Mouse (Mus musculus) liver, embryonic 15.5 days (tissue): ENCODE measurements around the gene Map3k6. TPM values are rescaled to one million over a fixed set of nuclear protein-coding genes. Genes with fewer than 3 reads are reported as not detected.

ENCODE experiments used
- ATAC-seq: fragments of 200-750 bp; cut with Nextera tagmentation; 2 replicates; pipeline ENCODE4 v1.8.0; 2017; ENCODE audit warnings: moderate number of reproducible peaks, mild to moderate bottlenecking, moderate library complexity; ENCODE audit not compliant: insufficient read depth
- H3K27ac ChIP-seq: fragments of 300-500 bp; sonication (generic); replicated peaks from 2 replicates; pipeline ENCODE4 v1.5.1; 2015; ENCODE audit warnings: mild to moderate bottlenecking, inconsistent platforms
- H3K27me3 ChIP-seq: fragments of 300-500 bp; sonication (generic); 2 replicates; pipeline ENCODE4 v1.6.1; 2015; ENCODE audit warnings: mild to moderate bottlenecking, inconsistent platforms
- H3K36me3 ChIP-seq: fragments of 300-500 bp; sonication (generic); replicated peaks from 2 replicates; pipeline ENCODE4 v1.6.1; 2015; ENCODE audit warnings: moderate library complexity, mild to moderate bottlenecking, inconsistent platforms
- H3K4me1 ChIP-seq: fragments of 300-500 bp; sonication (generic); replicated peaks from 2 replicates; pipeline ENCODE4 v1.6.1; 2015; ENCODE audit warnings: inconsistent platforms
- H3K4me2 ChIP-seq: fragments of 300-500 bp; sonication (generic); 2 replicates; pipeline ENCODE4 v1.6.1; 2015; ENCODE audit warnings: moderate library complexity, mild to moderate bottlenecking, inconsistent platforms
- H3K4me3 ChIP-seq: fragments of 300-500 bp; sonication (generic); replicated peaks from 2 replicates; pipeline ENCODE4 v1.5.1; 2015; ENCODE audit warnings: mild to moderate bottlenecking, inconsistent platforms
- H3K9ac ChIP-seq: fragments of 300-500 bp; sonication (generic); 2 replicates; pipeline ENCODE4 v1.6.1; 2015; ENCODE audit warnings: moderate library complexity, mild to moderate bottlenecking, inconsistent platforms
- H3K9me3 ChIP-seq: fragments of 300-500 bp; sonication (generic); replicated peaks from 2 replicates; pipeline ENCODE4 v1.6.1; 2016; ENCODE audit warnings: inconsistent platforms
- WGBS: fragments of 180-500 bp; shearing (Covaris S2); methylation state at CpG from one replicate; pipeline ENCODE4 v1.1.7; 2015; ENCODE audit warnings: mixed read lengths; ENCODE audit not compliant: insufficient replicate concordance; 5-methylcytosine and 5-hydroxymethylcytosine counted together
- polyA plus RNA-seq: library from polyadenylated mRNA; unstranded; fragments of >200 nt; fragmentation: Nextera tagmentation; extraction: Ambion mirVana; gene quantifications from 2 replicates; pipeline ENCODE4 v1.2.1, GENCODE M21; 2015

Map3k6 gene
- polyA plus RNA-seq, 1 experiment from 2014 or later = 2.0 TPM

DNA sequence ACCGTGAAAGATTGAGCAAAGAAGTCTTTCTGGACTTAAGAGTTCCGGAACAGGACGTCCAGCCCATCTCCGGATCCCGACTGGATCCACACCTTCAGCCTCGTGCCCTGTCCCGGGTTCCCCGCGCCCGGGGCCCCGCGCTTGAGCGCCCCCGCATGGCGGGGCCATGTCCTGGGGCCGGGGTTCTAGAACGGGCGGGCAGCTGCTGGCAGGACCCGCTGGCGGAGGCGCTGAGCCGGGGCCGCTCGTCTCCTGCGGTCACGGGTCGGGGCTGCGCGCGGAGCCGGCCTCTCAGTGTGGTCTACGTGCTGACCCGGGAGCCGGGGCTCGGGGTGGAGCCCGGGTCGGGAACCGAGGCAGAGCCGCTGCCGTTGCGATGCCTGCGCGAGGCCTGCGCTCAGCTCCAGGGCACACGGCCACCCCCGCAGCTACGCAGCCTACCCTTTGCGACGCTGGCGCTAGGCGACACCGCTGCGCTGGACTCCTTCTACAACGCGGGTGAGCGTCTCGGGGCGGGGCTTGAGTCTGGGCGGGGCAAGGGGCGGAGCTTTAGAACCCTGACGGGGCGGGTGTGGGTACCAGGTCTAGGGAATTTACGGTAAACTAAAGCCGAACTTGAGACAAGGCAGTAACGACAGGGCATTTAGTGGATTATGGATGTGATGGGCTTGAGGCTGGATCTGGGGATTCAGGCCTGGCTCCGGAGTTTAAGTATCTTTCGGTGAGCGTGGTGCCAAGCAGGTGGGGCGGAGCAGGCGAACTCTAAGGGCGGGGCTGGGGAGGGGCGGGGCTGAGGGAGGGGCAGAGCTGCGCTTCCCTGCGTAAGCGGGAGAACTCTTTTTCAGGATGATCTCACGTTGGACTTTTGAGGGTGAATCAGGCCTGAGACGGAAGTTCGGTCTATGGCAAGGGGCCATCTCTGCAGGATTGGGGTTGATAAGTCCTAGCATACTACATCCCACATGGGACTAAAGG, 603 bp downstream of the Map3k6 start:
- Histone ChIP-seq H3K4me2 (peak overlapping the region; percentile 100), H3K9ac (peak overlapping the region; percentile 77), H3K36me3 (no peaks in the 10 kb centered on the region), H3K27ac (peak overlapping the region; percentile 85), H3K27me3 (peaks cover 25% of the 10 kb centered on the region), H3K4me1 (peaks cover 66% of the 10 kb centered on the region), H3K4me3 (peak overlapping the region; percentile 73), H3K9me3 (no peaks in the 10 kb centered on the region)
- WGBS = under 1% methylated on average over 78 of the region's 78 CpGs
- peak; percentile 85 for ATAC-seq

DNA sequence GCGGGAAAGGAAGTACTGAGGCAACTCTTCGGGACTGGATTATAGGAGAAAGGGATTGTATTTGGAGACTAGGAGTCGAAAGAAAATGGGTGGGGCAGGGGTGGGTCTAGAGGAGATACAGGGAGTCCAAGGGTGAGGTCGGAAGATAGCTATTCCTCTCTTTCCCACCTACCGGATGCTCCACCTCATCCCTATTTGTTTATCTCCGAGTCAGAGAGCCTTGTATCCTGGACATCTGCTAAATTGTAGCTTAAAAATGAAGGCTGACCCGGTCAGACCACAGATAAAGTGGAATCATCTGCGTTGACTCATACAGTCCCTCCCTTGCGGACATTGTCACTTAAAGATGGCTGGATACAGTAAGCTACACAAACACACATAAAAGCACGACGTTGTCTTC, 1.3 kb downstream of the Map3k6 start:
- Histone ChIP-seq H3K27me3 (peaks cover 32% of the 10 kb centered on the region), H3K4me1 (peaks cover 71% of the 10 kb centered on the region), H3K36me3 (no peaks in the 10 kb centered on the region), H3K27ac (peak overlapping the region; percentile 85), H3K4me2 (peak overlapping the region; percentile 100), H3K9ac (peak overlapping the region; percentile 29; the same call in 1 of the 2 replicates), H3K9me3 (no peaks in the 10 kb centered on the region), H3K4me3 (peak overlapping the region; percentile 73)
- peak; percentile 17 for ATAC-seq
- WGBS = 18% methylated on average over 11 of the region's 11 CpGs

DNA sequence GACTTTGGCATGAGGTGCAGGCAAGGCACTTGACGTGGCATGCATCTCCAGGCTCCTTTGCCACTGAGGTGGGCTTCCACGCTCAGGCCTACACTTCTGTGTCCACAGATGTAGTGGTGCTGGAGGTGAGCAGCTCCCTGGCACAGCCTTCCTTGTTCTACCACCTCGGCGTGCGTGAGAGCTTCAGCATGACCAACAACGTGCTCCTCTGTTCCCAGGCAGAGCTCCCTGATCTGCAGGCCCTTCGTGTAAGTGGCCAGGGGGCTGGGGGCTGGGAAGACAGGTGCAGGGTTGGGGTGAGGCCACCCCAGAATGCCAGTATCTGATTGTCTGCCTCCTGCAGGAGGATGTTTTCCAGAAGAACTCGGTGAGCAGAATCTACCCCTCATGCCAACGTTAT, 2.1 kb downstream of the Map3k6 start:
- no peak for ATAC-seq
- no peak overlapping the region for H3K9ac ChIP-seq
- WGBS = 70% methylated on average over 9 of the region's 9 CpGs
- peaks cover 78% of the 10 kb centered on the region for H3K4me1 ChIP-seq
- H3K27me3 ChIP-seq = peaks cover 39% of the 10 kb centered on the region
- H3K9me3 ChIP-seq = no peaks in the 10 kb centered on the region
- H3K4me2 ChIP-seq = no peak overlapping the region
- H3K36me3 ChIP-seq = no peaks in the 10 kb centered on the region
- H3K27ac ChIP-seq = no peak overlapping the region
- H3K4me3 ChIP-seq = no peak overlapping the region

GRCm38 (mm10) chr4:133243538-133243937, 2.9 kb downstream of the Map3k6 start:
- Histone ChIP-seq H3K9ac (no peak overlapping the region), H3K36me3 (no peaks in the 10 kb centered on the region), H3K4me1 (peaks cover 78% of the 10 kb centered on the region), H3K27me3 (peaks cover 47% of the 10 kb centered on the region), H3K4me2 (no peak overlapping the region), H3K9me3 (no peaks in the 10 kb centered on the region), H3K27ac (no peak overlapping the region), H3K4me3 (no peak overlapping the region)
- no peak for ATAC-seq
- WGBS = 51% methylated on average over 13 of the region's 13 CpGs

- no peak overlapping the region for H3K27ac ChIP-seq
- no peak overlapping the region for H3K4me2 ChIP-seq
- whole genome bisulfite sequencing = 17% methylated on average over 1 of the region's 1 CpGs
- no peaks in the 10 kb centered on the region for H3K36me3 ChIP-seq
- H3K9ac ChIP-seq = no peak overlapping the region
- H3K27me3 ChIP-seq = peaks cover 52% of the 10 kb centered on the region
- no peak overlapping the region for H3K4me3 ChIP-seq
- peaks cover 84% of the 10 kb centered on the region for H3K4me1 ChIP-seq
- ATAC-seq = no peak
- H3K9me3 ChIP-seq = no peaks in the 10 kb centered on the region
Measured at GRCm38 (mm10) chr4:133244289-133244688, 3.7 kb downstream of the Map3k6 start.

GRCm38 (mm10) chr4:133247072-133247471, 6.5 kb downstream of the Map3k6 start:
- H3K27ac ChIP-seq = peak overlapping the region; percentile 82
- H3K9ac ChIP-seq = 0 out of 2 replicates have a peak overlapping the region, but pooled peaks have one; percentile 2

DNA sequence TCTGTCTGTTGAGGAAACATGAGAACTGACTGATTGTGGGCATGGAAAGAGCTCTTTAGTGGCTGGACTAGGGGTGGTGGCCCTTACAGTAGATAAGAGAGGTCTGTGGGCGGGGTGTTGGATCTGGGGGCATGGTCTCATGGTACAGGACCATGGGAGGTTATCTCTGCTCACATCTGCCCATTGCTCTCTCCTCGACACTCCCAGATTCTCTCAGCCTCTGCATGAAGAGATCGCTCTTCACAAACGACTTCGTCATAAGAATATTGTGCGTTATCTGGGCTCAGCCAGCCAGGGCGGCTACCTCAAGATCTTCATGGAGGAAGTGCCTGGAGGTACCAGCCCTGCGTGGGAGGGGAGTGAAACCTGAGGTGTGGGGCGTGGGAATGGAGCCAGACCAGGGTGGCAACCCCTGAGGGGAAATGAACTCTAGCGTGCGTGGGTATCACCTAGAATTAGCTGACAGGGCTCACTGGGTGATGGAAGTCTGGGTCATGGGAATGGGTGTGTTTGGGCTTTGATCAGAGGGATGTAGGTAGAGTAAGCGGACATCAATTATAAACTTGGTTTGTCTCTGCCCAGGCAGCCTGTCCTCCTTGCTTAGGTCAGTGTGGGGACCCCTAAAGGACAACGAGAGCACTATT, 7.3 kb downstream of the Map3k6 start:
- 23% methylated on average over 13 of the region's 13 CpGs for WGBS
- peak; percentile 95 for ATAC-seq
- H3K27me3 ChIP-seq = peaks cover 78% of the 10 kb centered on the region
- H3K4me1 ChIP-seq = peaks cover 76% of the 10 kb centered on the region
- H3K4me3 ChIP-seq = peak overlapping the region; percentile 17
- H3K9ac ChIP-seq = peak overlapping the region; percentile 19; the same call in 1 of the 2 replicates
- H3K36me3 ChIP-seq = no peaks in the 10 kb centered on the region
- H3K4me2 ChIP-seq = peak overlapping the region; percentile 59
- peak overlapping the region; percentile 82 for H3K27ac ChIP-seq
- no peaks in the 10 kb centered on the region for H3K9me3 ChIP-seq

More at GRCm38 (mm10) chr4:133247072-133247471, 6.5 kb downstream of the Map3k6 start:
- no peaks in the 10 kb centered on the region for H3K9me3 ChIP-seq
- no peaks in the 10 kb centered on the region for H3K36me3 ChIP-seq
- peaks cover 78% of the 10 kb centered on the region for H3K27me3 ChIP-seq
- WGBS = 65% methylated on average over 15 of the region's 15 CpGs
- H3K4me2 ChIP-seq = peak overlapping the region; percentile 59
- H3K4me1 ChIP-seq = peaks cover 84% of the 10 kb centered on the region
- ATAC-seq = no peak
- H3K4me3 ChIP-seq = no peak overlapping the region; the same call in 1 of the 2 replicates

DNA sequence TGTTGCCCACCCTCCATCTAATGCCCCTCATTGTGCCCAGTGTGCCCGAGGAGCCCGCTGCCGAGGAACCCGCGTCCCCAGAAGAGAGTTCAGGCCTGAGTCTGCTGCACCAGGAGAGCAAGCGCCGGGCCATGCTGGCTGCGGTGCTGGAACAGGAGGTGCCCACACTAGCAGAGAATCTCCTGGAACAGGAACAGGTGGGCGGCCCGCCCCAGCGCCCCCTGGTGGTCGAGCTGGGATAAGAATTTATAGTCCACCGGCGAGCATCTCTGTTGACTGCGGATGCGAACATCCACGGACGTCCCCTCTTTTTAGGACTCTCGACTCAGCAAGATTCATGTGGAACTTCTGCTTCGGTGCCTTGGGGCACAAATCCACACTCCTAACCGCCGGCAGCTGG, 10.0 kb downstream of the Map3k6 start:
- peak overlapping the region; percentile 41 for H3K4me2 ChIP-seq
- 11% methylated on average over 22 of the region's 22 CpGs for WGBS
- peaks cover 82% of the 10 kb centered on the region for H3K27me3 ChIP-seq
- H3K4me1 ChIP-seq = peaks cover 52% of the 10 kb centered on the region
- no peaks in the 10 kb centered on the region for H3K9me3 ChIP-seq
- H3K36me3 ChIP-seq = no peaks in the 10 kb centered on the region
- ATAC-seq = no peak
- H3K9ac ChIP-seq = no peak overlapping the region
- H3K27ac ChIP-seq = no peak overlapping the region
- H3K4me3 ChIP-seq = no peak overlapping the region

DNA sequence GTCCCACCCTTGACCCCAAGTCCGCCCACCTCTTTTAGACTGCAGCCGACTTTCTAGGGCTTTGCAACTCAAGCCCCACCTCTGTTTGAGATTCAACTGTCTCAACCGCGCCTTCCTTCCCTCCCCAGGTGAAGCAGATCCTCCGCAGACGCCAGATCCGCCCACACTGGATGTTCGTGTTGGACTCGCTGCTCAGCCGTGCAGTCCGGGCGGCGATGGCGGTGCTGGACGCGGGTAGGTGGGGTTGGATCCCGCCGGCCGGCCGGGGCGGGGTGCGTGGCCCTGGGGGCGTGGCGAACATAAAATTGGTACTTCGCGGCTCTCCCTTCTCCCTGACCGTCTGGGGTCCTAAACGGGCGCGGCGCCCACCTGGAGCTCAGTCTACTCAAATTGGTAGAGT, 10.6 kb downstream of the Map3k6 start:
- Histone ChIP-seq H3K36me3 (no peaks in the 10 kb centered on the region), H3K4me2 (peak overlapping the region; percentile 41), H3K4me1 (peaks cover 52% of the 10 kb centered on the region), H3K9ac (no peak overlapping the region), H3K9me3 (no peaks in the 10 kb centered on the region), H3K27me3 (peaks cover 86% of the 10 kb centered on the region), H3K4me3 (0 out of 2 replicates have a peak overlapping the region, but pooled peaks have one; percentile 11), H3K27ac (no peak overlapping the region)
- no peak for ATAC-seq
- 40% methylated on average over 31 of the region's 31 CpGs for WGBS

GRCm38 (mm10) chr4:133252089-133252488, 11.5 kb downstream of the Map3k6 start:
- H3K4me3 ChIP-seq = no peak overlapping the region
- ATAC-seq = no peak
- H3K36me3 ChIP-seq = no peaks in the 10 kb centered on the region
- no peaks in the 10 kb centered on the region for H3K9me3 ChIP-seq
- H3K27ac ChIP-seq = no peak overlapping the region
- 56% methylated on average over 4 of the region's 4 CpGs for WGBS
- H3K9ac ChIP-seq = no peak overlapping the region
- no peak overlapping the region for H3K4me2 ChIP-seq
- H3K4me1 ChIP-seq = peaks cover 50% of the 10 kb centered on the region
- H3K27me3 ChIP-seq = peaks cover 86% of the 10 kb centered on the region

DNA sequence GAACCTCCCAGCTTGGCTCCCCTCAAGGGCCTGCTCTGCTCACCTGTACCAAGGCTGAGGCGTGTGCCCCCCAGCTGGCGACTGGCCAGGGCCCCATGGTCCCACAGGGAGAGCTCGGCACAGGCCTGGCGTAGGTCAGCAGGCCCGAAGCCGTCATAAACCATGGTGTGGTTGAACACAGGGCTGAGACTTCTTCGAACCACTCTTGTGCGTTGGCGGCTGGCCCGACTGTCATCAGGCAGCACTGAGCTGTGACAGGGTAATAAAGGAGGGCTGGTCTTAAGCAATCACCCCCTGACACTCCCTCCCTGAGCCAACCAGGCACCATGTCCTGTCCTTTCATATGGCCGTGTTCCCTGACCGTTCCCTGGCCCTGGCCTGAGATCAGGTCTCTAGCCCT, 12.8 kb downstream of the Map3k6 start:
- ATAC-seq = no peak
- Histone ChIP-seq H3K27ac (no peak overlapping the region), H3K4me1 (peaks cover 36% of the 10 kb centered on the region), H3K4me2 (no peak overlapping the region), H3K9ac (no peak overlapping the region), H3K27me3 (peaks cover 83% of the 10 kb centered on the region), H3K4me3 (no peak overlapping the region), H3K36me3 (no peaks in the 10 kb centered on the region), H3K9me3 (no peaks in the 10 kb centered on the region)
- 81% methylated on average over 12 of the region's 12 CpGs for WGBS
